Mouse (Mus musculus) liver, embryonic 14.5 days (tissue): Measurements from ENCODE around the gene Mgat5. TPM values are rescaled to one million over a fixed set of nuclear protein-coding genes. Genes with fewer than 3 reads are reported as not detected.

Source experiments
- ATAC-seq: fragments of 200-750 bp; cut with Nextera tagmentation; 2 replicates; pipeline ENCODE4 v1.8.0; 2017; ENCODE audit warnings: moderate number of reproducible peaks, mild to moderate bottlenecking, moderate library complexity; ENCODE audit not compliant: insufficient read depth
- DNase-seq, 3 experiments: peaks; one replicate each; pipeline ENCODE4 v3.0.0-alpha.2; 2012 to 2013; ENCODE audit warnings: low read depth in 3 of 3, low spot score in 3 of 3
- H3K27ac ChIP-seq: fragments of 300-500 bp; sonication (generic); 2 replicates; pipeline ENCODE4 v1.5.1; 2014; ENCODE audit warnings: moderate library complexity, mild to moderate bottlenecking, control low read depth, inconsistent platforms
- H3K27me3 ChIP-seq: fragments of 300-500 bp; sonication (generic); 2 replicates; pipeline ENCODE4 v1.6.1; 2014; ENCODE audit warnings: mild to moderate bottlenecking, low read length, moderate library complexity; ENCODE audit not compliant: control insufficient read depth, insufficient read depth
- H3K36me3 ChIP-seq: fragments of 300-500 bp; sonication (generic); replicated peaks from 2 replicates; pipeline ENCODE4 v1.6.1; 2014; ENCODE audit warnings: low read depth; ENCODE audit not compliant: control insufficient read depth, insufficient read depth
- H3K4me1 ChIP-seq, 2 experiments: fragments of 200-500 bp in 1 of 2; fragments of 300-500 bp in 1 of 2; sonication (generic) in 1 of 2; replicated peaks; 2 replicates each; pipeline ENCODE4 v1.6.1; 2012 to 2014; ENCODE audit warnings: antibody characterized with exemption in 1 of 2, inconsistent platforms in 1 of 2, low read length in 1 of 2; ENCODE audit not compliant: control insufficient read depth in 2 of 2, insufficient read depth in 2 of 2
- H3K4me2 ChIP-seq: fragments of 300-500 bp; sonication (generic); 2 replicates; pipeline ENCODE4 v1.6.1; 2014; ENCODE audit warnings: low read depth, mild to moderate bottlenecking, control low read depth, moderate library complexity
- H3K4me3 ChIP-seq, 2 experiments: fragments of 200-500 bp in 1 of 2; fragments of 300-500 bp in 1 of 2; sonication (generic) in 1 of 2; 2 replicates each; pipeline ENCODE4 v1.5.1; 2012 to 2014; ENCODE audit warnings: low read depth in 2 of 2, low read length in 2 of 2, mild to moderate bottlenecking in 2 of 2, control low read depth in 1 of 2, inconsistent platforms in 1 of 2, moderate library complexity in 1 of 2; ENCODE audit not compliant: insufficient read depth in 1 of 2
- H3K9ac ChIP-seq: fragments of 300-500 bp; sonication (generic); replicated peaks from 2 replicates; pipeline ENCODE4 v1.6.1; 2014; ENCODE audit warnings: mild to moderate bottlenecking, control low read depth, moderate library complexity
- H3K9me3 ChIP-seq: fragments of 300-500 bp; sonication (generic); 2 replicates; pipeline ENCODE4 v1.6.1; 2016; ENCODE audit warnings: low read length, mixed read lengths; ENCODE audit not compliant: control insufficient read depth
- CTCF ChIP-seq: IDR thresholded peaks from 2 replicates; pipeline ENCODE4 v1.5.1; 2016; ENCODE audit warnings: antibody characterized with exemption, low read depth, control low read depth
- EP300 ChIP-seq: IDR thresholded peaks from 2 replicates; pipeline ENCODE4 v1.6.1; 2016; ENCODE audit warnings: antibody characterized with exemption, low read depth
- WGBS: fragments of 180-500 bp; shearing (Covaris S2); extraction: QIAGEN DNeasy Blood & Tissue Kit; methylation state at CpG from one replicate; pipeline ENCODE4 v1.1.7; 2014; ENCODE audit not compliant: insufficient replicate concordance; 5-methylcytosine and 5-hydroxymethylcytosine counted together
- polyA plus RNA-seq, 2 experiments: library from polyadenylated mRNA; depleted of rRNA in 1 of 2; stranded (reverse) in 1 of 2; unstranded in 1 of 2; fragments of >200 nt; fragmentation: Nextera tagmentation in 1 of 2; extraction: Ambion mirVana in 1 of 2; gene quantifications; 2 replicates each; pipeline versions ENCODE4 v1.2.1 to v1.2.3; 2012 to 2014

Mgat5 gene
- polyA plus RNA-seq, 2 experiments = 0.62 to 0.67 TPM

- Histone ChIP-seq H3K27me3 (no peaks in the 10 kb centered on the region), H3K36me3 (no peaks in the 10 kb centered on the region), H3K4me2 (no peak overlapping the region), H3K9ac (no peak overlapping the region), H3K4me3 (no peak overlapping the region), H3K4me1 (no peaks in the 10 kb centered on the region), H3K27ac (no peak overlapping the region), H3K9me3 (no peaks in the 10 kb centered on the region)
- 66% methylated on average over 16 of the region's 16 CpGs for WGBS
- TF ChIP-seq CTCF (no peak), EP300 (no peak)
- ATAC-seq = no peak
- DNase-seq = no peak
Measured at GRCm38 (mm10) chr1:127508067-127508739, 303.4 kb downstream of the Mgat5 start.

DNA sequence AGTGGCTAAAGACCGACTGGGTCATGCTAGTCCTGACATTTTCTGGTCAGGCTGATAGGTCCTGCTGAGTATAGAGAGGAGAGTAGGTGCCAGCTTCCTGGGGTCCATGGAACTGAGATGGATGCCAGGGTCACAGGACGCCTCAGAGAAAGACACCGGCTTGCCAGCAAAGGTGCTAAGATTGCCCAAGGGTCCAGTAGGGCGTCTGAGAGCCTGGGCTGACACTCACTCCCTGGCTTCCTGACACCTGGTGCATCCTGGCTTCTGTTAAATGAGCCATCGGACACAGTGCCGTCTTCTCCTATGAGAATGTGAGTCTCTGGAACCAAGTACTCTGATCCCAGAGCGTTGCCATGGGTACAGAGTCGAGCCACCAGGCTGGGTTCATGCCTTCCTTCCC, 304.1 kb downstream of the Mgat5 start:
- H3K36me3 ChIP-seq = no peaks in the 10 kb centered on the region
- no peaks in the 10 kb centered on the region for H3K9me3 ChIP-seq
- DNase-seq (no peak), ATAC-seq (no peak)
- no peak overlapping the region for H3K27ac ChIP-seq
- H3K4me3 ChIP-seq = no peak overlapping the region
- TF ChIP-seq EP300 = no peak
- no peak for TF ChIP-seq CTCF
- 71% methylated on average over 8 of the region's 8 CpGs for WGBS
- no peaks in the 10 kb centered on the region for H3K4me1 ChIP-seq
- no peak overlapping the region for H3K9ac ChIP-seq
- H3K27me3 ChIP-seq = no peaks in the 10 kb centered on the region
- no peak overlapping the region for H3K4me2 ChIP-seq

DNA sequence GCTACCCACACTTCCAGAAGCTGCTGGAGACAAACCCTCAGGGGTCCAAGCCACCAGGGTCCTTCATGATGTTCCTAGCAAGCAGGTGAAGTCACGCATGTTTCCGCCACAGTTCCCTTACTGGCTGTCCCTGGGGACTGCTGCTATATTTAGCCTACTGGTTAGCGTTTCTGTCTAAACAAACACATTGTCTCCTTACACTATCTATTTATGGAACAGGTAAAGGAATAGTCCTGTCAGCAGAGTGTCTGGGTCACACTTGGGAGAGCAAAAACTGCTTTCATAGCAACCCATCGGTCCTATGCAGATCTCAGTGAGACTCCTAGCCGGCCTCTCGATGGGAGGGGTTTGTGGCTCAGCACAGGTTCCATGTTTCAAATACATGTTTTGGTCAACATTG, 306.5 kb downstream of the Mgat5 start:
- Histone ChIP-seq H3K4me3 (no peak overlapping the region), H3K27ac (no peak overlapping the region), H3K9me3 (no peaks in the 10 kb centered on the region), H3K4me2 (no peak overlapping the region), H3K36me3 (no peaks in the 10 kb centered on the region), H3K9ac (no peak overlapping the region), H3K4me1 (no peaks in the 10 kb centered on the region), H3K27me3 (no peaks in the 10 kb centered on the region)
- ATAC-seq = no peak
- TF ChIP-seq EP300 = no peak
- TF ChIP-seq CTCF = no peak
- no peak for DNase-seq
- WGBS = 74% methylated on average over 6 of the region's 6 CpGs

DNA sequence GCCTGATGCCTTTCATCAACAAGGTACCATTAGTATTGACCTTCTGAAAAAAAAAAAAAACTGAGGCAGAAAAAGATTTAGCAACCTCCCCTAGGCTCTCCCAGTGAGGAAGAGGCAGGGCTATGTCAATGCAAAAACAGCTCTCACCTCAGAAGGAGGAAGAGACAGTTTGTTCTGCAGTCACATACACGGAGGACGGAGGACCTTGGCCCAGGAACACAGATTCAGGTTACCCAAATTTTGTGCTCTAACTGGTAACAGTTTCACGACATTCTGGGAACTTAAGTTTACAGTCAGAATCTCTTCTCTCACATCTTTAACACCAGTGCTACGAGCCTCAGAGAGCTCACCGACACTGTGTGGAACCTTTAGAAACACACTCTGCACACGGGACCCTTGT, 307.9 kb downstream of the Mgat5 start:
- TF ChIP-seq CTCF (no peak), EP300 (no peak)
- Histone ChIP-seq H3K4me3 (no peak overlapping the region), H3K27ac (no peak overlapping the region), H3K36me3 (no peaks in the 10 kb centered on the region), H3K9ac (no peak overlapping the region), H3K4me1 (no peaks in the 10 kb centered on the region), H3K27me3 (no peaks in the 10 kb centered on the region), H3K9me3 (no peaks in the 10 kb centered on the region), H3K4me2 (no peak overlapping the region)
- DNase-seq = no peak
- WGBS = 33% methylated on average over 6 of the region's 6 CpGs
- no peak for ATAC-seq

DNA sequence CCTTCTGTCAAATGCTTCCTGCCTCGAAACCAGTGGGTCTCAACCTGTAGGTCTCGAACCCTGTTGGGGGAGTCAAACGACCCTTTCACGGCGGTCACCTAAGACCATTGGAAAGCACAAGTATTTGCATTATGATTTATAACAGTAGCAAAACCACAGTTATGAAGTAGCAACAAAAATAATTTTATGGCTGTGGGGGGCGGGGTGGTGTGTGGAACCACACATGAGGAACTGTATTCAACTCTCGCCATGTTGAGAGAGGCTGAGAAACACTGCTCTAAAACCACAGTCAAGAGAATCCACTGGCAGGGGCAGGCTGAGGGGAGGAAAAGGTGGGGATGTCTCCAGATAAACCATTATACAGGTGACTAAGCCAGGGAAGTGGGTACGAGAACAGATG, 308.3 kb downstream of the Mgat5 start:
- ATAC-seq = no peak
- H3K4me2 ChIP-seq = no peak overlapping the region
- no peak for DNase-seq
- H3K4me1 ChIP-seq = no peaks in the 10 kb centered on the region
- H3K27ac ChIP-seq = no peak overlapping the region
- no peaks in the 10 kb centered on the region for H3K9me3 ChIP-seq
- no peaks in the 10 kb centered on the region for H3K27me3 ChIP-seq
- H3K9ac ChIP-seq = no peak overlapping the region
- TF ChIP-seq CTCF = no peak
- no peak for TF ChIP-seq EP300
- H3K36me3 ChIP-seq = no peaks in the 10 kb centered on the region
- 54% methylated on average over 8 of the region's 8 CpGs for WGBS
- H3K4me3 ChIP-seq = no peak overlapping the region
